Mouse (Mus musculus) liver, postnatal 0 days (tissue): ENCODE measurements around the gene Lrmda. TPM values are rescaled to one million over a fixed set of nuclear protein-coding genes. Genes with fewer than 3 reads are reported as not detected.

ENCODE experiments used
- ATAC-seq: fragments of 200-750 bp; cut with Nextera tagmentation; 2 replicates; pipeline ENCODE4 v1.8.0; 2017; ENCODE audit warnings: mild to moderate bottlenecking, moderate library complexity
- DNase-seq: peaks from one replicate; pipeline ENCODE4 v3.0.0-alpha.2; 2016
- H3K27ac ChIP-seq: fragments of 300-500 bp; sonication (generic); 2 replicates; pipeline ENCODE4 v1.5.1; 2014; ENCODE audit warnings: antibody characterized with exemption, moderate library complexity, mild to moderate bottlenecking, low read depth
- H3K27me3 ChIP-seq: fragments of 300-500 bp; sonication (generic); 2 replicates; pipeline ENCODE4 v1.6.1; 2014; ENCODE audit warnings: low read length, control low read depth, mixed read lengths; ENCODE audit not compliant: insufficient read depth
- H3K36me3 ChIP-seq: fragments of 300-500 bp; sonication (generic); replicated peaks from 2 replicates; pipeline ENCODE4 v1.6.1; 2014; ENCODE audit warnings: mild to moderate bottlenecking, control low read depth, low read length, moderate library complexity, mixed read lengths; ENCODE audit not compliant: insufficient read depth
- H3K4me1 ChIP-seq: fragments of 300-500 bp; sonication (generic); 2 replicates; pipeline ENCODE4 v1.6.1; 2014; ENCODE audit warnings: antibody characterized with exemption, mild to moderate bottlenecking, control low read depth; ENCODE audit not compliant: insufficient read depth
- H3K4me2 ChIP-seq: fragments of 300-500 bp; sonication (generic); 2 replicates; pipeline ENCODE4 v1.6.1; 2014; ENCODE audit warnings: low read depth, mild to moderate bottlenecking, low read length, moderate library complexity, mixed read lengths
- H3K4me3 ChIP-seq: fragments of 300-500 bp; sonication (generic); 2 replicates; pipeline ENCODE4 v1.5.1; 2014; ENCODE audit warnings: low read depth, low read length
- H3K9ac ChIP-seq: fragments of 300-500 bp; sonication (generic); replicated peaks from 2 replicates; pipeline ENCODE4 v1.6.1; 2014; ENCODE audit warnings: mild to moderate bottlenecking, moderate library complexity
- H3K9me3 ChIP-seq: fragments of 300-500 bp; sonication (generic); 2 replicates; pipeline ENCODE4 v1.6.1; 2016; ENCODE audit warnings: mild to moderate bottlenecking, control low read depth, low read length, mixed read lengths
- CTCF ChIP-seq: sonication (generic); IDR thresholded peaks from 2 replicates; pipeline ENCODE4 v1.5.1; 2016; ENCODE audit warnings: antibody characterized with exemption, low read depth
- EP300 ChIP-seq: IDR thresholded peaks from 2 replicates; pipeline ENCODE4 v1.6.1; 2016; ENCODE audit warnings: antibody characterized with exemption, low read depth, mild to moderate bottlenecking
- WGBS: fragments of 180-500 bp; shearing (Covaris S2); extraction: QIAGEN DNeasy Blood & Tissue Kit; methylation state at CpG from one replicate; pipeline ENCODE4 v1.1.7; 2014; ENCODE audit not compliant: insufficient replicate concordance; 5-methylcytosine and 5-hydroxymethylcytosine counted together
- polyA plus RNA-seq: library from polyadenylated mRNA; unstranded; fragments of >200 nt; fragmentation: Nextera tagmentation; extraction: Ambion mirVana; gene quantifications from 2 replicates; pipeline ENCODE4 v1.2.1, GENCODE M21; 2015

Gene Lrmda
- polyA plus RNA-seq, 1 experiment from 2014 or later: 0.28 TPM

GRCm38 (mm10) chr14:22185452-22185851 lies 165.9 kb downstream of the Lrmda start:
- Histone ChIP-seq H3K27me3 (no peaks in the 10 kb centered on the region), H3K9ac (no peak overlapping the region), H3K9me3 (no peaks in the 10 kb centered on the region), H3K4me1 (0 out of 2 replicates have a peak, but pooled peaks cover 4% of the 10 kb centered on the region), H3K27ac (no peak overlapping the region), H3K36me3 (no peaks in the 10 kb centered on the region), H3K4me3 (no peak overlapping the region), H3K4me2 (no peak overlapping the region)
- 55% methylated on average over 4 of the region's 4 CpGs for WGBS
- DNase-seq (no peak), ATAC-seq (no peak)
- no peak for TF ChIP-seq CTCF
- TF ChIP-seq EP300: no peak

GRCm38 (mm10) chr14:22190111-22190510 lies 170.6 kb downstream of the Lrmda start:
- no peak for ATAC-seq
- H3K36me3 ChIP-seq: no peaks in the 10 kb centered on the region
- no peak overlapping the region for H3K9ac ChIP-seq
- no peak overlapping the region for H3K27ac ChIP-seq
- no peaks in the 10 kb centered on the region for H3K9me3 ChIP-seq
- WGBS: 57% methylated on average over 6 of the region's 6 CpGs
- no peaks in the 10 kb centered on the region for H3K4me1 ChIP-seq
- no peak for TF ChIP-seq CTCF
- TF ChIP-seq EP300: no peak
- H3K4me2 ChIP-seq: no peak overlapping the region
- no peak overlapping the region for H3K4me3 ChIP-seq
- DNase-seq: no peak
- H3K27me3 ChIP-seq: no peaks in the 10 kb centered on the region

DNA sequence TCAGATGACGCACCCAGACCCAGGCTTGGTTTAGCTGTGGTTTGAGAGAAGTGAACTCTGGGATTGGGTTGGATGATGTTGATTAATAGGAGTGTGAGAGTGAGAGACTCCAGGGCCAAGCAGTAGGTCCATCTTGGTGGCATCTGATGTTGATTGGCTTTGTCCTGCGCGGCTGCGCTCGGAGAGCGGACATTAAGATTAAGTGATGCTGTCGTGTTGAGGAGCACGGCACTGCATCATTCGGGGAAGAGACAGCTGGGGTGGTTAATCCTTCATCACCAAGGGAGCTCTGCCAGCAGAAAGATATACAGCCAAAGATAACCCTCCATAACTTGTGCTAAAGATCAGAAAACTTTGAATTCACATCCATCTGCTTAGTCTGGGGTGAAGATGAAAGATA lies 172.7 kb downstream of the Lrmda start:
- TF ChIP-seq EP300 (no peak), CTCF (no peak)
- Histone ChIP-seq H3K4me2 (no peak overlapping the region), H3K9me3 (no peaks in the 10 kb centered on the region), H3K4me3 (no peak overlapping the region), H3K27me3 (no peaks in the 10 kb centered on the region), H3K9ac (no peak overlapping the region), H3K36me3 (no peaks in the 10 kb centered on the region), H3K27ac (no peak overlapping the region), H3K4me1 (no peaks in the 10 kb centered on the region)
- DNase-seq: no peak
- 80% methylated on average over 9 of the region's 9 CpGs for WGBS
- no peak for ATAC-seq

GRCm38 (mm10) chr14:22198021-22198420 lies 178.5 kb downstream of the Lrmda start:
- Histone ChIP-seq H3K9me3 (no peaks in the 10 kb centered on the region), H3K27ac (no peak overlapping the region), H3K27me3 (no peaks in the 10 kb centered on the region), H3K9ac (no peak overlapping the region), H3K4me3 (no peak overlapping the region), H3K4me2 (no peak overlapping the region), H3K4me1 (no peaks in the 10 kb centered on the region), H3K36me3 (no peaks in the 10 kb centered on the region)
- DNase-seq: no peak
- no peak for ATAC-seq
- 70% methylated on average over 11 of the region's 11 CpGs for WGBS
- no peak for TF ChIP-seq EP300
- TF ChIP-seq CTCF: no peak

DNA sequence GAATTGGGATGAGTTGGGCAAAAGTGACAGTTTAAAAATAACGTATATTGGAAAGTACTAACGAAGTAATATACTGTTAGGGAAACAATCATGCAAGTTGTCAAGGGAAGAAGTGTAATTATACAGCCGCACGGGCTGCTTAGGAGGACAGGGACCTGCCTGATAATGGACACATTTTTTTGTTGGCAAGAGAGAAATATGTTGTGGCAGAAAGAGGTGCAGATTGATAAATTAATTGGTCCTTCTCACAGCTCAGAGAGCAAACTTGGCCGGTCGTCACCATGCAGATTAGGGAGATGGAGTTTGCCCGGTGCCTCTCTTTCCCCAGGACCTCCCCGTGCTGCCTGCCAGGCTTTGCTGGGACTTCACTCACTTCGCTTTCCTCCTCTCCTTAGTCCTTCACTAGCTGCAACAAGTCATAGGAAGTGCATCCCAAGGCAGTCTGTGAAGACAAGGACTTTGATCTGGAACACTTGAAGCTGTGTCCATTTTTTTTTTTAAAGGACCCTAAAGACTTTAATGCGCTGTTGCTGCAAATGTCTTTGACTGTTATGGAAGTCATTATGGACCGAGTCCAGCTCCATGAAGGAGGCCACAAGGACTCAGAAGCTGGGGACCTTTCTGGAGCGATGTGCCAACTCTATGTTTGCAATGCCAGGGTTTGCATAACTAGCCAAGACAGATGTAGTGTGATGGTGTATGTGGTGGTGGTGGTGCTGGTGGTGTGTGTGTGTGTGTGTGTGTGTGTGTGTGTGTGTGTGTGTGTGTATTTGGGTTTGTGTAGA lies 179.3 kb downstream of the Lrmda start:
- ATAC-seq: no peak
- H3K9ac ChIP-seq: no peak overlapping the region
- 80% methylated on average over 12 of the region's 12 CpGs for WGBS
- no peak for DNase-seq
- no peak for TF ChIP-seq EP300
- no peak for TF ChIP-seq CTCF
- H3K27ac ChIP-seq: no peak overlapping the region
- H3K36me3 ChIP-seq: no peaks in the 10 kb centered on the region
- no peaks in the 10 kb centered on the region for H3K9me3 ChIP-seq
- no peak overlapping the region for H3K4me2 ChIP-seq
- H3K4me3 ChIP-seq: no peak overlapping the region
- H3K4me1 ChIP-seq: no peaks in the 10 kb centered on the region
- H3K27me3 ChIP-seq: no peaks in the 10 kb centered on the region

GRCm38 (mm10) chr14:22201667-22202066 lies 182.2 kb downstream of the Lrmda start:
- WGBS: 58% methylated on average over 2 of the region's 2 CpGs
- DNase-seq (no peak), ATAC-seq (no peak)
- Histone ChIP-seq H3K9ac (no peak overlapping the region), H3K4me2 (no peak overlapping the region), H3K4me1 (no peaks in the 10 kb centered on the region), H3K27me3 (no peaks in the 10 kb centered on the region), H3K4me3 (no peak overlapping the region), H3K27ac (no peak overlapping the region), H3K9me3 (no peaks in the 10 kb centered on the region), H3K36me3 (no peaks in the 10 kb centered on the region)
- TF ChIP-seq EP300: no peak
- TF ChIP-seq CTCF: no peak

DNA sequence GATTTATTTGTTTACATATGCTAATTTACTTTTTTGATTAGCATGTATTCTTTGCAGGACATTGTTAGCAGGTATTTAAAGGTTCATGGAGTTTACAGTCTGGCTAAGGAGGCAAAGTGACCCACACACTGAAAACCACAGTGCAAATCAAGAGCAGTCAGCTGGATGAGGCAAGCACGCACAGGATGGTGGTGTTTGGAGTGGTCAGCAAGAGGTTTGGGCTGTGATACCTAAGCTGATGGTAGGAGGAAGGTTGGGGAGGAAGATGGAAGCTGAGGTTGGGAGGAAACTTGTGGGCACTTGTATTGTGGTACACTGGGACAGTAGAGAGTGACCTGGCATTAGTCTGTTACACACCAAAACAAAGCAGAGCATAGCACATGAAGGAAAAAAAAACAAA lies 191.1 kb downstream of the Lrmda start:
- TF ChIP-seq EP300: no peak
- no peak for TF ChIP-seq CTCF
- Histone ChIP-seq H3K4me1 (no peaks in the 10 kb centered on the region), H3K36me3 (no peaks in the 10 kb centered on the region), H3K27ac (no peak overlapping the region), H3K9ac (no peak overlapping the region), H3K4me2 (no peak overlapping the region), H3K27me3 (no peaks in the 10 kb centered on the region), H3K4me3 (no peak overlapping the region), H3K9me3 (no peaks in the 10 kb centered on the region)
- 70% methylated on average over 1 of the region's 1 CpGs for WGBS
- ATAC-seq (no peak), DNase-seq (no peak)
